Mouse (Mus musculus): Measurements from ENCODE around the gene Gm3259. TPM values are rescaled to one million over a fixed set of nuclear protein-coding genes. Genes with fewer than 3 reads are reported as not detected.
"Not testable (repeated sequence)": the region's sequence is repeated elsewhere in the genome, so short reads cannot be mapped to it uniquely, and the experiment has no call there.

The Gm3259 gene
- polyA plus RNA-seq (2012; rRNA removed), result not detected in 2 replicates

DNA sequence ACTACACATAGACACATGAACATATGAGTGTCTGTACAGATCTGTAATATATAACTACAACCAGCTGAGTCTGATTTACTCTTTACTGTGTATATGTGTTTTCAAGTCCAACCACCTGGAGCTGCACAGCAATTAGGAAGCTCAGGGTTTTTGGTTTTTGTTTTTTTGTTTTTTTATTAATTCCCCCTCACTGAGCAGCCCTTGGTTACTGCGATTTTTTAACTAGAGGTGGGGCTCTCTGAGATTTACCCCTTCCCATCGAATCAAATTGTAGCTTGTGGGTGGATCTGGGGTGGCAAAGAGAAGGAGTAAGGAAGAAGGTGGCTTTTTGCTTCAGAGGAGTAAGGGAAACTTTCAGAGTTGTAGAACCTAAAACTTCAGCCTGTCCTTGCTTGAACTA, at the start of gene Gm3259:
TSS of gene Gm3259 (plus strand) at position 301 of the 400 bp plus-strand sequence.
- H3K27me3 ChIP-seq (ENCODE audit: control insufficient read depth, insufficient read depth, low read length); H3K4me1 ChIP-seq (ENCODE audit: control insufficient read depth, insufficient read depth, low read length); H3K36me3 ChIP-seq (ENCODE audit: control insufficient read depth, insufficient read depth, low read length); H3K4me3 ChIP-seq (ENCODE audit: control insufficient read depth, low read depth, low read length); H3K27ac ChIP-seq (ENCODE audit: control insufficient read depth, insufficient read depth, low read depth, low read length): not testable (repeated sequence)

DNA sequence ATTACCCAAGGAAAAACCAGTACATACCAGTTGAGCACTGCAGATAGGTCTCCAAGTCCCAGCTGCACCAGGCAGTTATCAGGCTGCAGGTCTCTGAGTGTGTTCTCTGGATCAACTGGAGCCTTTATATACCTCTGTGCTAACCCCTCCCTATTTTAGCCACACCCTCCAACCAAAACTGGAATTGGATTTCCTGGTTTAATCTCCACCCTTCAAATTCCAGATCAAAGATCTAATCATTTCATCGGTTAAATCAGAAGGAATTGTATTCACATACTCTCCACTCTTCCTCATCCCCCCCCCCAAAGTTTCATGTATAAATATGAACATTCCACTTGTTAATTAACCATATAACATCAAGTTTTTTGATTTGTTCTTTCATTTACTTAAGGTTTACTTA, 33.0 kb upstream of the Gm3259 start, which contains the start of gene Gm10424:
TSS of gene Gm10424 (minus strand) at position 101 of the 400 bp plus-strand sequence.
- not testable (repeated sequence) for H3K4me3 ChIP-seq (ENCODE audit: control insufficient read depth, low read depth, low read length); H3K27me3 ChIP-seq (ENCODE audit: control insufficient read depth, insufficient read depth, low read length); H3K4me1 ChIP-seq (ENCODE audit: control insufficient read depth, insufficient read depth, low read length); H3K36me3 ChIP-seq (ENCODE audit: control insufficient read depth, insufficient read depth, low read length); H3K27ac ChIP-seq (ENCODE audit: control insufficient read depth, insufficient read depth, low read depth, low read length)

Other genes starting within 250 kb of the Gm3259 start
- not detected in 2 replicates for gene Gm7942, start 199.0 kb upstream of the Gm3259 start, polyA plus RNA-seq (2012; rRNA removed)
- gene Gm16513, start 123.3 kb upstream of the Gm3259 start, polyA plus RNA-seq (2012; rRNA removed), result 0.06 and 0.07 TPM in 2 replicates
- gene Gm10424, start 33.1 kb upstream of the Gm3259 start, polyA plus RNA-seq (2012; rRNA removed), result not detected in 2 replicates
- not detected in 2 replicates for gene D5Ertd577e, start 150.9 kb downstream of the Gm3259 start, polyA plus RNA-seq (2012; rRNA removed)
- not detected in 2 replicates for gene Gm3286, start 204.8 kb downstream of the Gm3259 start, polyA plus RNA-seq (2012; rRNA removed)

Measured in testis, adult 2 months (tissue).